Mouse (Mus musculus) lung, postnatal 0 days (tissue): Measurements from ENCODE around the gene Fam222a.

Source experiments
- CTCF ChIP-seq: IDR thresholded peaks from 2 replicates; pipeline ENCODE4 v1.5.1; 2016; ENCODE audit warnings: antibody characterized with exemption, mild to moderate bottlenecking
- EP300 ChIP-seq: IDR thresholded peaks from 2 replicates; pipeline ENCODE4 v1.6.1; 2016; ENCODE audit warnings: antibody characterized with exemption, mild to moderate bottlenecking, control low read depth

DNA sequence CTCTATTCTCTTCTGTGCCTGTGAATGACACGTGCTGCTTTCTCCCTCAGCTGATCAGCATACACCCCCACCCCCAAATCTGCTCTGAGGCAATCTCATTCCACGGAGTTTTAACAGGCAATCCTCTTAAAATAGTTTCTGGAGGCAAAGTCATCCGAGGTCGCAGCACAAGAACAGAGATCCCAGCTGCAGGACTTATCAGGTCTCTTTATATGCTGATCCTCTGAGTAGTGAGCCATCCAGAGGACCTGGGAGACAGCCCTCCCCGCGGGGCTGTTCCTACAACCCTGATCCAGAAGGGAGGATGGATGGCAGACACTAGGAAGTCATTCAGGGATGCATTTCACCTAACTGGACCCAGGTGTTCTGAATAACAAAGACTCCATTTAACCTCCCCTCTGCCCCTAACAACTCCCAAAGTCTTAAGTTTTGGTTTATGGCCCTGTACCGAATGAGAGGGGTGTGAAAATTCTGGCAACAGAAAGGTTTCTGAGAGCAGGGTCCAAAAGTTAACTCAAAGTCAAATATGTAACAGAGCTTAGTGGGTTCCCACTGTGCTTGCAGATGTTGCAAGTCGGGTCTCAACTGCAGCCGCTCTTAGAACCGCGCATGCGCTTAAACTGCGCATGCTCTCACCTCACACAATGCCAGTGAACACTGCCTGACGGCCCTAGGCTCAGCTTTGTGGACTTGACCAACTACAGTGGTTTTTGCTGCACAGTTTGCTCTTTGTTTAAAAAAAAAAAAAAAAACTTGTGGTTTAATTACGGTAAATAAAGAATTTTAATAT lies 26.0 kb upstream of the Fam222a start:
- TF ChIP-seq CTCF (no peak), EP300 (no peak)
